Mouse (Mus musculus) heart, postnatal 36 days (tissue): ENCODE results near the gene Vps35l. TPM values are rescaled to one million over a fixed set of nuclear protein-coding genes. Genes with fewer than 3 reads are reported as not detected.

ENCODE experiments used
- DNase-seq, 2 experiments: peaks; one replicate each; pipeline ENCODE4 v3.0.0; 2021 to 2022
- intact Hi-C: fragments of 180-260 bp; cut with DNase I; formaldehyde crosslinking; loops from one replicate; pipeline ENCODE4 v1.15.1; 2025
- total RNA-seq, 2 experiments: library from RNA; stranded (reverse); gene quantifications; 2 replicates each; pipeline ENCODE4 v1.2.3; 2021

The Vps35l gene
- total RNA-seq, 2 experiments from 2014 or later: 21.7 to 25.5 TPM

DNA sequence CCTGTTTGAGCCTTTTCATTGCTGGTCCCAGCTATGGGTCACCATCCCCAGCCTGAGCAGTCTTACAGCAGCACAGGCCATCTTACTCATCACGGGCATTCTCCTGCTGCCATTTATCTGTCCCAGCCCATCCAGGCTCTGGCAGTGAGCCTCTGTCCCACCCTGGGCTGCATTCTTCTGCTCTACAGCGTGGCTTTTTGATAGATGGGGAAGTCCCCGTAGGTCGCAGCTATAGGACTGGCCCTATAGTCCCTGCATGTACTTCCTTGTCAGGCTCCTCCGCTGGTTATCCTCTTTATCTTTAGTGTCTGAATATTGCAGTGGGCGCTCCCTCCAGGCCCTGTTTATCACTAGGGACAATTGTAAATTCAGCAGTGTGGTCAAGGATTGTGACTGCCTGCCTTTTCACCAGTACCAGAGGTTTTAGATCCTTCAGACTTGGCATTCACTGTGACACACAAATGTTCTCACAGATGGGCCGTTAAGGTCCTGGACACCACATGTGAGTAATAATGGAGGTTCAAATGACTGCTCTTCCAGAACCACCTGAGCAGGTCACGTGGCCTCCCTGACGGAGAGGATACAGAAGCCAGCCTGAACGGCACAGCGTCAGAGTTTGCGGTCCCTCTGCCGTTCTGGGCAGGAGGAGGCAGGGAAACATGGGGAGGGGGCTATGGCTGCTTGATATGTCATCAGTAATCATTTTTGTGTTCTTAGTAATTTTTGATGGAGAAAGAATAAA is 11.0 kb upstream of the Vps35l start:
- intact Hi-C loops: no loop called here
- DNase-seq: no peak

DNA sequence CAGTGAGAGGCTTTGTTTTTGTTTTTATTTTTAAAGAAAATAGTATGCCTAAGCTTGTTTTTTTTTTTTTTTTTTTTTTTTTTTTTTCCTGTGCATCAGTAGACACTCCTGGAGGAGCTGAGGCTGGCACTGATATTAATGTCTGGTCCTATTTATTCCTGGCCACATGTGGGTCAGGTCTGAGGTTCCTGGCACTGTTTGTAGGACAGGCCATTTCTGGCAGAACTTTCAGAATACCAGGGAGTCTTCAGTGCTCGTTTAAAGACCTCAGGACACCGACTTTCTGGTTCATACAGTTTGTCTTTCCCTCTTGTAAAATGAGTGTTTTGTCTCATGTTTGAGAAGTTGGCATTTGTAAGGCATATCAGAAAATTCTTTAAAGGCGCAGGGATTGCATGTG is 8.2 kb upstream of the Vps35l start:
- intact Hi-C loops: no loop called here
- no peak for DNase-seq

GRCm38 (mm10) chr7:118733225-118733624 is 6.8 kb upstream of the Vps35l start:
- no peak for DNase-seq
- intact Hi-C loops: no loop called here

GRCm38 (mm10) chr7:118738730-118739129 is 1.3 kb upstream of the Vps35l start:
- intact Hi-C loops: loop anchor here (2.0 kb wide), 1 partner anchor 24 kb away; no protein-coding TSS in a partner anchor
- no peak for DNase-seq

DNA sequence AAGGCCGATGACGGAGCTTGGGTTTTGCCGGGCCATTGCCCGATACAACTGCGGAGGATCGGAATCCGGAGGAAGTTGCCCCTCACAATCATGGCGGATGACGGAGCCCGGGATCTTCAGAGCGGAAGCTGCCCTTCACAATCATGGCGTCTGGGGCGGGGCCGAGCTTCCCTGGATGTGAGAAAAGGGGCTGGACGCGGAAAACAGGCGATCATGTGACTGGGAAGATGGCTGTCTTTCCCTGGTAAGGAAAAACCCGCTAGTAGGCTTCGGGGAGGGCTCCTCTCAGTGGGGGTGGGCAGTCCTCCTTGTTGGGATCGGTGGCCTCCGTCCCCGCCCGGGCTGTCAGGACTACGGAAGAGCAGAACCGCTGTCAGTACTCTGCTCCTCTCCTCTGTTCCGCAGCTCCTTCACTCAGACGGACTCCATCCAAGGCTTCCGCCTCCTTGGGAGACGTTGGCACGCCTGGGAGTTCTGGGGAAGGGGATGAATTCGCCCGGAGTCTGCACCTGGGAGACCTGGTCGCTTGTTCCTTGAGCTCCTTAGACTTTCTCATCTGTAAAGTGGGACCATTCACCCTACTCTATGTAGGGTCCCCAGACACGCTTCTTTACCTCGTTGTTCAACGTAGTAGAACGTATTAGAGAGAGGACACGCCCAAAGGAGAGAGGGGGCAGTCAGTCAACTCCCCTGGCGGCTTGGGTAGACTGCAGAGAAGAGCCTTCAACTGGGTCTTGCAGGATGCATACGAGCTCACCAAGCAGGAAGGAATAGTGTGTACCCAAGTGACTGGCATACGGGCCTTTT is 709 bp downstream of the Vps35l start:
- intact Hi-C loops: loop anchor here (1.0 kb wide), 1 partner anchor 256 kb away; no protein-coding TSS in a partner anchor
- peak; percentile 94 to 96 for DNase-seq

GRCm38 (mm10) chr7:118742278-118742677 is 2.3 kb downstream of the Vps35l start:
- no peak for DNase-seq
- intact Hi-C loops: no loop called here

- intact Hi-C loops: no loop called here
These were observed 4.7 kb downstream of the Vps35l start for GRCm38 (mm10) chr7:118744766-118745165.

GRCm38 (mm10) chr7:118747891-118748672 is 8.1 kb downstream of the Vps35l start:
- DNase-seq: no peak
- intact Hi-C loops: no loop called here

More at GRCm38 (mm10) chr7:118744766-118745165, 4.7 kb downstream of the Vps35l start:
- DNase-seq: no peak

DNA sequence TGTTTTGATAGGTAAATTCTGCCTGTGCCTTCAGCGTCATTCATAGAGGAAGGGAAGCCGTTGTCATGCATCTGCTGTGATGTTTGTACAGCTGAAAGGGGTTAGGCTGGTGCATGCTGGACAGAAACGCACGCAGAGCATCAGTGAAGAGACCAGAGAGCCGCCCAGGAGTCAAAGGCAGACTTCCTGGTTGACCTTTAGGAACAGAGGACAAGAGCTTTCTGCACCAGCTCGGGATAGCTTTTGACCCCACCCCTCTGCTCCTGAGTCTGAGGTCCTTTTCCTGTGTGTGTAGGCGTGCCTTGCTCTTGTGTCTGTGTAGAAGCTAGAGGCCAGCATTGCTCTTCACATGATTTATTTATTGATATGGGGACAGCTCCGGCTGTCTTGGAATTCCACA is 9.7 kb downstream of the Vps35l start:
- no peak for DNase-seq
- intact Hi-C loops: no loop called here

DNA sequence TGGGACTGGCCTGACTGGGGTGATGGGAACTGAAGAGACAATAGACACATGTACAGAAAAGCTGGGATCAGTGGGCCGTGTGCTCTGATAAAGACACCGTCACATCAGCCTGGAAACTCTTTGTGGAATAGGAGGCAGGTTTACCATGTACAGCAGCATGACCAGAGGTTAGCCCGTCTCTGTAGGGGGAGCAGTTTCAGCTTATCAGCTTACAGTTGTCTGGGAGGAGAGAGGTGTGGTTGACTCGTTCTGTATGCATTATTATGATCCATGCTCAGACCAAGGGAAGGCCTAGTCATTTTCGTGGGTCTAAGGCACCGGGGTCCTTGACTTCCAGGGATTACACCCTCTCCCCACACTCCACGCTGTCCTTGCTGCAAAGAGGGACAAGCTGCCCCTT is 11.6 kb downstream of the Vps35l start:
- intact Hi-C loops: no loop called here

GRCm38 (mm10) chr7:118755756-118756155 is 15.7 kb downstream of the Vps35l start:
- intact Hi-C loops: no loop called here
- no peak for DNase-seq

More for the DNA sequence above, 11.6 kb downstream of the Vps35l start:
- no peak for DNase-seq

- DNase-seq: no peak
- intact Hi-C loops: no loop called here
These were observed 16.7 kb downstream of the Vps35l start for GRCm38 (mm10) chr7:118756490-118757265.

GRCm38 (mm10) chr7:118758369-118758768 is 18.3 kb downstream of the Vps35l start:
- intact Hi-C loops: no loop called here
- DNase-seq: no peak

DNA sequence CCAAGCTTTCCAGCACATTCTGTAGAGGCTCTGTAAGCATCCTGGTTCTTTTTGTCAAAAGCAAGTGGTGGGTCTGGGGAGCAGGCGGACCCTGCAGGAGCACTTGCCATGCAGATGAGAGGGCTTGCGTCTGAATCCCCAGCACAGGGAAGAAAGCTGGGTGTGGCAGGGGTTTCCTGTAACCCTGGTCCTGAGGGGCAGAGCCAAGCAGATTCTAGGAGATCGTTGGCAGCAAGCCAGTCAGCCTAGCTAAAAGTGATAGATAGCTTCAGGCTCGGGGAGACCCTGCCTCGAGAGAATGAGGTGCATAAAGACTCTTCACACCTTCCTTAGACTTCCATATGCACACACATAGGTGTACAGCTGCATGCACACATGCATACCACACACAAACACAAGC is 19.3 kb downstream of the Vps35l start:
- intact Hi-C loops: no loop called here
- no peak for DNase-seq

- intact Hi-C loops: loop anchor here (10.0 kb wide), 1 partner anchor 751 kb away; the partner anchor contains the start of gene Acsm5
- no peak for DNase-seq
These were observed 23.9 kb downstream of the Vps35l start for GRCm38 (mm10) chr7:118763939-118764338.

GRCm38 (mm10) chr7:118764725-118765124 is 24.7 kb downstream of the Vps35l start:
- no peak for DNase-seq
- intact Hi-C loops: loop anchor here (5.0 to 10.0 kb wide), 2 partner anchors 663 to 750 kb away; partner anchors contain the start of gene Acsm5

GRCm38 (mm10) chr7:118765604-118766003 is 25.6 kb downstream of the Vps35l start:
- no peak for DNase-seq

DNA sequence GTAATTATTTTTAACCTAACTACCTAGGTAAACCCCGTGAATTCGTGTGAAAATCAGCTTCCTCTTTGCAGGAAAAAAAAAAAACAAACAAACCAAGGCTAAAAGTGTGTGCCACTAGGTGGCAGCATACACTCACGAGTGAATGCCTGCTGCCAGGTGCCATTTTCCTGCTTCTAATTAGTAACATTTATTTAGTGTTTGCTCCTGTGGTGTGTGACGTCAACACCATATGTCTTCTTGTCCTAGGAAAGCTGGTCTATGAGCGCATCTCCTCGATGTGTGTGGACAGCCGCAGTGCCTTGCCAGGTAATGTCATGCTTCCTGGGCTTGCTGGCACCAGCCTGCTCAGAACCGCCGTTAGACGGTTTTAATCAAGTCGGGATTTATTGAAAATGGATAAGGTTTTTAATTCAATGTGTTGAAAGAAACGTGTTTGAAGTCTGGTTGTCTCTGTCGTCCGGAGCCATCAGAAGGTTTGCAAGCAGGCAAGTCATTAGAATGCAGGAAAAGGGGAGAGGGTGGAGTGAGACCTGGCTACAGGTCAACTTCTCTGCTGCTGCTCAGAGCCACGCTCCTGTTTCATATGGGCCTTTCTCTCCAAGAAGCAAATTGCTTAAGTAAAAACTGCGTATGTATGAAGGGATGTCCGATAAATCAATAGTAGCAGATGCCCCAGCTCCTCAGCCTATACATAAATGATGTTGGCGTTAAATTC is 26.2 kb downstream of the Vps35l start:
- intact Hi-C loops: loop anchor here (1.0 to 10.0 kb wide), 3 partner anchors 230 to 749 kb away; partner anchors contain the start of gene Acsm5
- peak; percentile 68 for DNase-seq

More at GRCm38 (mm10) chr7:118765604-118766003, 25.6 kb downstream of the Vps35l start:
- intact Hi-C loops: loop anchor here (1.0 to 10.0 kb wide), 3 partner anchors 231 to 749 kb away; partner anchors contain the start of gene Acsm5

DNA sequence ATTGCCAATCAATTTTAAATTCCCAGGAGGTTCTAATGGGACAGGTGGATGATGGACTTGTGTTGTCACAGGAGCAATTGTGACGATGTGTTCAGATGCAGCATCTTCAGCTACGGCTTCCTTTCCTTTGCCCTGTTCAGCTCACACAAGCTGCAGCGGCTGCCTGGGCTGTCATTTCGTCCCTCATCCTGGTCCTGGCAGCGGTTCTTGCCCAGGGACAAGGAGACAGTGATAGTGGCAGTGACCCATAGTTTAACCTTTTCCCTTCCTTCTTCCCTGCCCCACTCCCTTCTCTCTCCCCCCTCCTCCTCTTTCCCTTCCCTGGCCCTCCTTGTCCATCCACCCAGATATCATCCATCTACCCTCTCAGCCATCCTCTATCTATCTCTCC is 26.8 kb downstream of the Vps35l start:
- intact Hi-C loops: loop anchor here (1.0 to 10.0 kb wide), 3 partner anchors 229 to 748 kb away; partner anchors contain the start of gene Acsm5
- DNase-seq: no peak
